Mouse (Mus musculus) forebrain, embryonic 15.5 days (tissue): ENCODE data around the gene Pithd1. TPM values are rescaled to one million over a fixed set of nuclear protein-coding genes. Genes with fewer than 3 reads are reported as not detected.
A peak's percentile ranks its signal among the peaks of the same experiment; 100 is the strongest.

Experiments
- ATAC-seq: fragments of 200-750 bp; cut with Nextera tagmentation; replicated peaks from 2 replicates; pipeline ENCODE4 v1.8.0; 2017; ENCODE audit warnings: mild to moderate bottlenecking, moderate TSS enrichment, moderate library complexity
- H3K27ac ChIP-seq: fragments of 300-500 bp; sonication (generic); replicated peaks from 2 replicates; pipeline ENCODE4 v1.5.1; 2015; ENCODE audit warnings: mild to moderate bottlenecking, inconsistent platforms
- H3K27me3 ChIP-seq: fragments of 300-500 bp; sonication (generic); 2 replicates; pipeline ENCODE4 v1.6.1; 2015; ENCODE audit warnings: inconsistent platforms
- H3K36me3 ChIP-seq: fragments of 300-500 bp; sonication (generic); 2 replicates; pipeline ENCODE4 v1.6.1; 2015; ENCODE audit warnings: mild to moderate bottlenecking, inconsistent platforms
- H3K4me1 ChIP-seq: fragments of 300-500 bp; sonication (generic); 2 replicates; pipeline ENCODE4 v1.6.1; 2015; ENCODE audit warnings: inconsistent platforms
- H3K4me2 ChIP-seq: fragments of 300-500 bp; sonication (generic); replicated peaks from 2 replicates; pipeline ENCODE4 v1.6.1; 2015; ENCODE audit warnings: mild to moderate bottlenecking, inconsistent platforms
- H3K4me3 ChIP-seq: fragments of 300-500 bp; sonication (generic); 2 replicates; pipeline ENCODE4 v1.5.1; 2015; ENCODE audit warnings: mild to moderate bottlenecking, inconsistent platforms
- H3K9ac ChIP-seq: fragments of 300-500 bp; sonication (generic); replicated peaks from 2 replicates; pipeline ENCODE4 v1.6.1; 2015; ENCODE audit warnings: mild to moderate bottlenecking, inconsistent platforms
- H3K9me3 ChIP-seq: fragments of 300-500 bp; sonication (generic); 2 replicates; pipeline ENCODE4 v1.6.1; 2016; ENCODE audit warnings: inconsistent platforms
- WGBS: fragments of 180-500 bp; shearing (Covaris S2); methylation state at CpG from one replicate; pipeline ENCODE4 v1.1.7; 2015; ENCODE audit warnings: mixed read lengths; 5-methylcytosine and 5-hydroxymethylcytosine counted together
- polyA plus RNA-seq: library from polyadenylated mRNA; unstranded; fragments of >200 nt; fragmentation: Nextera tagmentation; extraction: Ambion mirVana; gene quantifications from 2 replicates; pipeline ENCODE4 v1.2.1, GENCODE M21; 2015

Pithd1 gene
- polyA plus RNA-seq, 1 experiment from 2014 or later, result 55.3 TPM

DNA sequence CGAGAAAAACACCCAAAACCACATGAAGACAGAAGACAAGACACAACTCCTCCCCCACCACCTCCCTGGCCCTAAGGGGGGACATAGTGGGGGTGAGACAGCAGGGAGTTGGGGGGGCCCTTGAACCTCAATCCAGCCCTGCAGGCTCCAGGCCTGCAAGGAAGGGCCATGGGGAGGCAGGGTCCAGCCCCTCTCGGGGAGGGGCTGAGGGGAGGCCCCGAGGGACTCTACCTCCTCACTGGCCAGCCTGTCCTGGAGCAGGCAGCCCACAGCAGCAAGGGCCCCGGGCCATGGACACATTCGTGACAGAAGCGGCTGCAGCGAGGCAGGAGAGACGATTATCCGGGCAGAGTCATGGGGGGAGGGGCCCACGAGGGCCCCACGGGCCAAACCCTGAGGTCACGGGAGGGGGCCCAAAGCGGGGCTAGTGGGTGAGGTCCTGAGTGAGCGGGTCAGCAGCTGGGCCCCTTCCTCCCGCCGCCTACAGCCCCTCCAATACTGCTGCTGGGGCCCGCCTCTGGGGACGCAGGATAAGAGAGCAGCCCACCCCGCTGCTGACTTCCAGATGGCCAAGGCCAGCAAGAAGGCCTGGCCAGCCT is 18.7 kb downstream of the Pithd1 start:
- H3K4me1 ChIP-seq, result peaks cover 30% of the 10 kb centered on the region
- no peak overlapping the region for H3K4me3 ChIP-seq
- H3K9ac ChIP-seq, result no peak overlapping the region
- WGBS, result 78% methylated on average over 19 of the region's 19 CpGs
- H3K36me3 ChIP-seq, result peaks cover 48% of the 10 kb centered on the region
- no peaks in the 10 kb centered on the region for H3K9me3 ChIP-seq
- no peak overlapping the region for H3K27ac ChIP-seq
- no peak for ATAC-seq
- no peak overlapping the region for H3K4me2 ChIP-seq
- no peaks in the 10 kb centered on the region for H3K27me3 ChIP-seq

GRCm38 (mm10) chr4:135967086-135967760 is 19.8 kb downstream of the Pithd1 start:
- WGBS, result 83% methylated on average over 18 of the region's 18 CpGs
- Histone ChIP-seq H3K36me3 (peaks cover 48% of the 10 kb centered on the region), H3K4me2 (no peak overlapping the region), H3K9ac (no peak overlapping the region), H3K27me3 (no peaks in the 10 kb centered on the region), H3K9me3 (no peaks in the 10 kb centered on the region), H3K4me1 (peaks cover 32% of the 10 kb centered on the region), H3K27ac (no peak overlapping the region), H3K4me3 (no peak overlapping the region)
- no peak for ATAC-seq

DNA sequence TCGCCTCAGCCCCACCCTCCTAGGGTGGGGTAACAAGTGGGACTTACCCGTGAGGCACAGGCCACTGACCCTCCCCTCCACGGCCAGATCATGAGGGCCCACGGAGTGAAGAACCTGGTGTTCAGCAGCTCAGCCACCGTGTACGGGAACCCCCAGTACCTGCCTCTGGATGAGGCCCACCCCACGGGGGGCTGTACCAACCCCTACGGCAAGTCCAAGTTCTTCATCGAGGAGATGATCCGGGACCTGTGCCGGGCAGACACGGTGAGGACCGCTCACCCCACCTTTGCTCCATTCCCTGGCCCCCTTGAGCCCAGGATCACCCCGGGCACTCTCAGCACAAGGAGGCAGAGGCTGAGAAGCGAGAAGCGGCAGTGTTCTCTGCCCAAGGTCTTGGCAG is 20.8 kb downstream of the Pithd1 start:
- peaks cover 56% of the 10 kb centered on the region for H3K36me3 ChIP-seq
- H3K27ac ChIP-seq, result no peak overlapping the region
- no peak overlapping the region for H3K4me2 ChIP-seq
- H3K9me3 ChIP-seq, result no peaks in the 10 kb centered on the region
- peaks cover 25% of the 10 kb centered on the region for H3K4me1 ChIP-seq
- no peak overlapping the region for H3K4me3 ChIP-seq
- H3K27me3 ChIP-seq, result no peaks in the 10 kb centered on the region
- WGBS, result 93% methylated on average over 16 of the region's 16 CpGs
- H3K9ac ChIP-seq, result no peak overlapping the region
- ATAC-seq, result no peak

GRCm38 (mm10) chr4:135965113-135965512 is 22.0 kb downstream of the Pithd1 start:
- no peak overlapping the region for H3K9ac ChIP-seq
- H3K4me3 ChIP-seq, result no peak overlapping the region
- peaks cover 17% of the 10 kb centered on the region for H3K4me1 ChIP-seq
- no peak for ATAC-seq
- H3K27ac ChIP-seq, result no peak overlapping the region
- no peaks in the 10 kb centered on the region for H3K27me3 ChIP-seq
- H3K4me2 ChIP-seq, result no peak overlapping the region
- WGBS, result 89% methylated on average over 9 of the region's 9 CpGs
- H3K36me3 ChIP-seq, result peaks cover 50% of the 10 kb centered on the region
- H3K9me3 ChIP-seq, result no peaks in the 10 kb centered on the region

GRCm38 (mm10) chr4:135964426-135964825 is 22.6 kb downstream of the Pithd1 start:
- ATAC-seq, result 0 out of 2 replicates have a peak, but pooled peaks have one; percentile 2
- H3K4me3 ChIP-seq, result peak overlapping the region; percentile 63
- no peaks in the 10 kb centered on the region for H3K27me3 ChIP-seq
- peak overlapping the region; percentile 73 for H3K9ac ChIP-seq
- H3K36me3 ChIP-seq, result peaks cover 43% of the 10 kb centered on the region
- H3K4me2 ChIP-seq, result peak overlapping the region; percentile 94
- no peak overlapping the region for H3K27ac ChIP-seq
- peaks cover 17% of the 10 kb centered on the region for H3K4me1 ChIP-seq
- no peaks in the 10 kb centered on the region for H3K9me3 ChIP-seq
- 3% methylated on average over 11 of the region's 12 CpGs for WGBS

DNA sequence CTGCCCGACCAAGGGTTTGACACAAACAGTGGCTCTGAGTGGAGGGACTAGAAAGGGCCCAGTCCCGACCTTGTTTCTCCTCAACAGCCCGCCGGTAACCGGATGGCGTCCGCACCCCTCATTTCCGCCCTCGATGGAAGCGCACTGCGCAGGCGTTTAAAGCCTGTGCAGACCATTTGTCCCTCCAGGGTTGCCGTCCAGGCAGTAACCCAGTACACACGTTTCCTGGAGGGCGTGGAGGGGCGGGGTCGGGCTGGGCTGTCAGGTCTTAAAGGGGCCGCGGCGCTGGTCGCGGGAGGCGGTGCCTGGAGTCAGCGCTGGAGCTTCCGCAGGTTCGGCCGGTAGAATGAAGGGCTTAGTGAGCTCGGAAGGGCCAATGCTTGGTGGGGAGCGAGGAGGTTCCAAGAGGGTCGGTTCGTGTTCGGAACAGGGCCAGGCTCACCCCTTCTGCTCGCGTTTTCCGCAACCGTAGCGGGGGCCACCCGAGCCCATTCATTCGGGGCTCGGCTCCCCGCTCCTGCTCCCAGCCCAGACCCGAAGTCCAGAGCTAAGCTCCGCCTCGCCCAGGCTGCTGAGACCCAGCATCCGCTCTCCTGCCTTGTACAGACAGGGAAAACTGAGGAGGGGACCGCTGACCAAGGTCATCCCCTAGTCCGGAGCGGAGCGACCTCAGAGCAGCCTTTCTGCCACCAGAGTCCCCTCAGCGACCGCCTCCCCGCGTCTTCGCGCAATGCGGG is 23.4 kb downstream of the Pithd1 start, which contains the start of gene Gale:
Gale (plus strand) TSS at position 271 of the 737 bp plus-strand sequence.
- WGBS, result under 1% methylated on average over 56 of the region's 56 CpGs
- H3K9me3 ChIP-seq, result no peaks in the 10 kb centered on the region
- peak within 1 kb of the TSS; percentile 73 for H3K9ac ChIP-seq
- H3K27me3 ChIP-seq, result no peaks in the 10 kb centered on the region
- H3K36me3 ChIP-seq, result peaks cover 41% of the 10 kb centered on the region
- H3K4me3 ChIP-seq, result peak within 1 kb of the TSS; percentile 63
- peak; percentile 93 for ATAC-seq
- peak within 1 kb of the TSS; percentile 87 for H3K27ac ChIP-seq
- H3K4me2 ChIP-seq, result peak within 1 kb of the TSS; percentile 94
- H3K4me1 ChIP-seq, result peaks cover 17% of the 10 kb centered on the region

- Histone ChIP-seq H3K9me3 (no peaks in the 10 kb centered on the region), H3K27ac (peak overlapping the region; percentile 87), H3K4me3 (peak overlapping the region; percentile 63), H3K36me3 (peaks cover 38% of the 10 kb centered on the region), H3K4me1 (peaks cover 17% of the 10 kb centered on the region), H3K27me3 (no peaks in the 10 kb centered on the region), H3K4me2 (peak overlapping the region; percentile 94), H3K9ac (peak overlapping the region; percentile 73)
- no peak; the same call in 1 of the 2 replicates for ATAC-seq
- WGBS, result 7% methylated on average over 15 of the region's 15 CpGs
Measured at GRCm38 (mm10) chr4:135962946-135963345, 24.1 kb downstream of the Pithd1 start.

- Histone ChIP-seq H3K4me1 (peaks cover 17% of the 10 kb centered on the region), H3K27me3 (no peaks in the 10 kb centered on the region), H3K9me3 (no peaks in the 10 kb centered on the region), H3K4me3 (no peak overlapping the region), H3K36me3 (peaks cover 31% of the 10 kb centered on the region), H3K4me2 (no peak overlapping the region), H3K9ac (no peak overlapping the region), H3K27ac (no peak overlapping the region)
- 89% methylated on average over 7 of the region's 7 CpGs for WGBS
- no peak for ATAC-seq
Measured at GRCm38 (mm10) chr4:135962198-135962597, 24.9 kb downstream of the Pithd1 start.

GRCm38 (mm10) chr4:135961709-135962108 is 25.4 kb downstream of the Pithd1 start:
- Histone ChIP-seq H3K9me3 (no peaks in the 10 kb centered on the region), H3K4me3 (no peak overlapping the region), H3K27me3 (no peaks in the 10 kb centered on the region), H3K9ac (no peak overlapping the region), H3K4me1 (peaks cover 17% of the 10 kb centered on the region), H3K27ac (no peak overlapping the region), H3K36me3 (peaks cover 28% of the 10 kb centered on the region), H3K4me2 (no peak overlapping the region)
- no peak for ATAC-seq
- 98% methylated on average over 5 of the region's 5 CpGs for WGBS

DNA sequence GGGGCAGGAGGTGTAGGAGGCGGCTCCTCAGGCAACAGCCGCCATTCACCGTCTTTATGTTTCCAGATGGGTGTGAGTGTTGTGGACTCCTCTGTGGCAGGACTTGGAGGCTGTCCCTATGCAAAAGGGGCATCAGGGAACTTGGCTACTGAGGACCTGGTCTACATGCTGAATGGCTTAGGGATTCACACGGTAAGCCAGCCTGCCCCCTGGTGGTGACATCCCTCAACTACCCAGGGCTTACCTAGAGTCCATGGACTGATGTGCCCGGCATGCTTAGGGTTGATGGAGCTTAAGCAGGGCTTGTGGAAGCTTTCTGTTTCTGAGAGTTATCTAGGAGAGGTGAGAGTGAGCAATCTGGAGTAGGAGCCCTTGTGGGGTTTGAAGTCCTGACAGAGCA is 26.3 kb downstream of the Pithd1 start:
- no peaks in the 10 kb centered on the region for H3K27me3 ChIP-seq
- peaks cover 17% of the 10 kb centered on the region for H3K4me1 ChIP-seq
- no peak overlapping the region for H3K4me2 ChIP-seq
- peaks cover 24% of the 10 kb centered on the region for H3K36me3 ChIP-seq
- H3K9me3 ChIP-seq, result no peaks in the 10 kb centered on the region
- no peak overlapping the region for H3K4me3 ChIP-seq
- H3K9ac ChIP-seq, result no peak overlapping the region
- 18% methylated on average over 5 of the region's 5 CpGs for WGBS
- H3K27ac ChIP-seq, result no peak overlapping the region
- no peak for ATAC-seq

DNA sequence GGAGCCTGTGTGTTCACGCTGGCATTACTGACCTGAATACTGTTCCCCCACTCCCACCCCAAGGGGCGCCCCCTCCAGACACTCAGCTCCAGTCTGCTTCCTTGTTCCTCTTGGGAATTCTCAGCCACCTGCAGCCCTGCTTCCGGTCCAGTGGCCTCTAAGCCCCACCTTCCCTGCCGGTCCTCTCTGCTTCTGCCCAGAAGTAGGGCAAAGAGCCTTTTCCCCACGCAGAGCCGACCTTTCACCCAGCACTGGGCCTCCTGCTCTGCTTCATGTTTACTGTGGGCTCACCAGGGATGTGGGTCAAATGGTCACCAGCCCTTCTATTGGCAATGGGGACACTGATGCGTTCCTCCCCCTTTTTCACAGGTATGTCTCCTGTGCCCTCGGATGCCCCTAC is 28.7 kb downstream of the Pithd1 start:
- 62% methylated on average over 8 of the region's 8 CpGs for WGBS
- no peaks in the 10 kb centered on the region for H3K27me3 ChIP-seq

DNA sequence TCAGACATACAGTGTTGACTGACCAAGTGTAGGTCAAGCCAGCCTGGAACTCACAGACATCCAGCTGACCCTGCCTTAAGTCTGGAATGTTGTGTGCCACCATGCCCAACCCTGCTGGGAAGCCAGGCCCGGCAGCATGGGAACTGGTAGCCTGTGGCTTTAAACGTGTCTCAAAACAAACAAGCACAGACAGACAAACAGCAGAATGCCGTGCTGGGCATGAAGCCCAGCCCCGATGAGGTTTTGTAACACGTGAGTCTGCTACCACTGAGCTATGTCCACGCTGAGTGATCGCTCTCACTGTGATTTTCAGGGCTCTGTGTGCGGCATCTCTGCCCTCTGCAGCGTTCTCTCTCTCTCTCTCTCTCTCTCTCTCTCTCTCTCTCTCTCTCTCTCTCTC is 31.2 kb downstream of the Pithd1 start:
- 82% methylated on average over 9 of the region's 9 CpGs for WGBS
- no peaks in the 10 kb centered on the region for H3K9me3 ChIP-seq
- no peak for ATAC-seq
- no peaks in the 10 kb centered on the region for H3K27me3 ChIP-seq
- no peak overlapping the region for H3K4me2 ChIP-seq
- no peak overlapping the region for H3K9ac ChIP-seq
- no peak overlapping the region for H3K27ac ChIP-seq
- peaks cover 37% of the 10 kb centered on the region for H3K36me3 ChIP-seq
- H3K4me1 ChIP-seq, result no peaks in the 10 kb centered on the region
- H3K4me3 ChIP-seq, result no peak overlapping the region

More for the DNA sequence above, 28.7 kb downstream of the Pithd1 start:
- Histone ChIP-seq H3K27ac (no peak overlapping the region), H3K9me3 (no peaks in the 10 kb centered on the region), H3K4me3 (no peak overlapping the region), H3K4me2 (no peak overlapping the region), H3K4me1 (peaks cover 7% of the 10 kb centered on the region), H3K36me3 (peaks cover 32% of the 10 kb centered on the region), H3K9ac (no peak overlapping the region)
- no peak for ATAC-seq
